Mouse (Mus musculus) heart, postnatal 25 days (tissue): ENCODE measurements around the gene Olfr517. TPM values are rescaled to one million over a fixed set of nuclear protein-coding genes. Genes with fewer than 3 reads are reported as not detected.

Experiments
- DNase-seq: peaks from one replicate; pipeline ENCODE4 v3.0.0; 2022; ENCODE audit warnings: low spot score
- intact Hi-C: fragments of 180-260 bp; cut with DNase I; formaldehyde crosslinking; loops from one replicate; pipeline ENCODE4 v1.15.1; 2025
- total RNA-seq, 2 experiments: library from RNA; stranded (reverse); gene quantifications; 2 replicates each; pipeline ENCODE4 v1.2.3; 2021

Olfr517 gene
- total RNA-seq = not detected

DNA sequence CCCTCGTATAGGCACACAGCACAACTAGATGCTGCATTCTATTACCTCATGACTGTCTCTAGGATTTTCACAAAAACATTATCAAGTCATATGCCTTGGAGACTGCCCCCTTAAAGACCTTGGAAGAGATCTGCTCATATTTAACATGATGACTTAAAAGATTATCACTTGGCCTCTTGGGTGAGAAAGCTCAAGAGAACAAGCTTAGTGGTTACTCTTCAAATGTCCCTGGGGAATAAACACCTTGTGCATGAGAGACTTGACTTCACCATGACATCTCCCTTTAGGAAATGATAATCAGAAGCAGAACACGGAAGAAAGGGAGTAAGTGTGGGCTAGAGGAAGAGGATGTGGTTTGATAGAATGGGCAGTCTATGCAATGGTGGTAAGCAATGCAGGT is at the start of gene Olfr517:
Olfr517 (minus strand) TSS at position 101 of the 400 bp plus-strand sequence.
- intact Hi-C loops = no loop called here
- no peak for DNase-seq

- intact Hi-C loops = no loop called here
These were observed 31.8 kb upstream of the Olfr517 start for GRCm38 (mm10) chr7:108903969-108904368.

GRCm38 (mm10) chr7:108894320-108894719 is 22.1 kb upstream of the Olfr517 start, which contains the start of gene Olfr519:
Gene Olfr519 (minus strand): TSS chr7:108894420.
- no peak for DNase-seq
- intact Hi-C loops = no loop called here

More at GRCm38 (mm10) chr7:108903969-108904368, 31.8 kb upstream of the Olfr517 start:
- no peak for DNase-seq

DNA sequence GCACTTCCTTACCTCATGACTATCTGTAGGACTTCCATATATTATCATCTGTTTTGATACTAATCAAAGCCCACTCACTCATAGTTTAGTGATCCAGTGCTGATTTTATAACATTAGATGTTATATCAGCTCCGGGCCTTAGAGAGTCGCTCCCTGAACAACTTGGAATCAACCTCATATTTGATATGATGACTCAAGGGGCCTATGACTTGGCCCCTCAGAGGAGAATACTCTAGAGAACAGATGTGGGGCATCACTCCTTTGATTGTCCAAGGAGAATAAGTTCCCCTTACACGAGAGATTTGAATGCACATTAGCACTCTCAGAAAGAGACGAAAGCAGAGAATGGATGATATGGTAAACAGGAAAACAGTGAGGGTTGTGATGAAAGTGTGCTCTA is 12.7 kb upstream of the Olfr517 start, which contains the start of gene Olfr518:
Olfr518 (minus strand) TSS at position 101 of the 400 bp plus-strand sequence.
- DNase-seq = no peak

GRCm38 (mm10) chr7:108850429-108850828 is 21.8 kb downstream of the Olfr517 start, which contains the start of gene Olfr516:
Gene Olfr516 (minus strand): TSS chr7:108850529.
- intact Hi-C loops = loop anchor here (5.0 kb wide), 1 partner anchor 82 kb away; the partner anchor contains the start of genes Eif3f and Nlrp10
- no peak for DNase-seq

More for the DNA sequence above, 12.7 kb upstream of the Olfr517 start, which contains the start of gene Olfr518:
- intact Hi-C loops = no loop called here

GRCm38 (mm10) chr7:108825897-108826296 is 46.3 kb downstream of the Olfr517 start, which contains the start of gene Olfr514:
Gene Olfr514 (minus strand): TSS chr7:108825997.
- intact Hi-C loops = no loop called here
- no peak for DNase-seq

Other genes with a start within 250 kb of the Olfr517 start
- gene Olfr508, start 242.4 kb downstream of the Olfr517 start, total RNA-seq = not detected
- gene Olfr509, start 220.5 kb downstream of the Olfr517 start, total RNA-seq = not detected
- gene Olfr510, start 206.0 kb downstream of the Olfr517 start, total RNA-seq = not detected
- gene Olfr512, start 159.1 kb downstream of the Olfr517 start, total RNA-seq = not detected
- gene Olfr513, start 121.4 kb downstream of the Olfr517 start, total RNA-seq = not detected
- gene Olfr514, start 46.4 kb downstream of the Olfr517 start, total RNA-seq = not detected
- gene Olfr516, start 21.9 kb downstream of the Olfr517 start, total RNA-seq = not detected
- gene Olfr518, start 12.6 kb upstream of the Olfr517 start, total RNA-seq = not detected
- not detected for gene Olfr519, start 22.0 kb upstream of the Olfr517 start, total RNA-seq
- 10 to 100 TPM; 21.2 to 23.1 TPM for gene Nlrp10, start 57.8 kb upstream of the Olfr517 start, total RNA-seq
- 10 to 100 TPM; 79.2 to 85.2 TPM for gene Eif3f, start 62.0 kb upstream of the Olfr517 start, total RNA-seq
- gene Tub, start 78.0 kb upstream of the Olfr517 start, total RNA-seq = under 1 TPM; 0.26 to 0.36 TPM
- gene Ric3, start 211.0 kb upstream of the Olfr517 start, total RNA-seq = under 1 TPM; 0.70 to 0.89 TPM